8 mouse cellular contexts compared by ENCODE assay signal in genomic region chr15:4027671-4028410, GRCm38 (mm10). TPM values are rescaled to one million over a fixed set of nuclear protein-coding genes. Genes with fewer than 3 reads are reported as not detected.
DNase-seq lines count a peak whose midpoint lies in the region; ATAC-seq lines count a peak whose summit lies in the region.

No protein-coding gene starts in this region.

- 3% methylated on average over 6 of the region's 6 CpGs for WGBS in embryonic facial prominence, embryonic 15.5 days
- WGBS in kidney, embryonic 15.5 days, result 4% methylated on average over 6 of the region's 6 CpGs
- WGBS in neural tube, embryonic 13.5 days, result 8% methylated on average over 6 of the region's 6 CpGs

- no peak for ATAC-seq in megakaryocyte, adult 5-6 weeks (ENCODE audit: poor library complexity, severe bottlenecking)
- ATAC-seq in embryonic facial prominence, embryonic 15.5 days (ENCODE audit: insufficient number of reproducible peaks, low FRiP score, low TSS enrichment, low read depth), result no peak
- no peak for ATAC-seq in kidney, embryonic 15.5 days (replicated peaks; ENCODE audit: low FRiP score)
- no peak for ATAC-seq in neural tube, embryonic 13.5 days (ENCODE audit: low read depth)

- no peaks in the 10 kb centered on the region for H3K27me3 ChIP-seq in megakaryocyte, embryonic 14.5 days (replicated peaks)
- H3K27me3 ChIP-seq in embryonic facial prominence, embryonic 15.5 days, result no peaks in the 10 kb centered on the region
- no peaks in the 10 kb centered on the region for H3K27me3 ChIP-seq in kidney, embryonic 15.5 days
- H3K27me3 ChIP-seq in neural tube, embryonic 13.5 days, result no peaks in the 10 kb centered on the region

- H3K4me2 ChIP-seq in embryonic facial prominence, embryonic 15.5 days (replicated peaks), result peak overlapping the region; percentile 64
- H3K4me2 ChIP-seq in kidney, embryonic 15.5 days, result peak overlapping the region; percentile 71
- peak overlapping the region; percentile 68 for H3K4me2 ChIP-seq in neural tube, embryonic 13.5 days

- no peak for DNase-seq in gastrocnemius, postnatal 10 days
- no peak for DNase-seq in spleen, adult 12 weeks (ENCODE audit: low spot score)
- no peak for DNase-seq in spleen, adult 18-20 months

- peak overlapping the region; percentile 76 for H3K9ac ChIP-seq in embryonic facial prominence, embryonic 15.5 days
- H3K9ac ChIP-seq in kidney, embryonic 15.5 days, result peak overlapping the region; percentile 81
- H3K9ac ChIP-seq in neural tube, embryonic 13.5 days, result peak overlapping the region; percentile 89

- no peaks in the 10 kb centered on the region for H3K36me3 ChIP-seq in megakaryocyte, embryonic 14.5 days (replicated peaks; ENCODE audit: low read length)
- no peaks in the 10 kb centered on the region for H3K36me3 ChIP-seq in embryonic facial prominence, embryonic 15.5 days
- no peaks in the 10 kb centered on the region for H3K36me3 ChIP-seq in kidney, embryonic 15.5 days
- H3K36me3 ChIP-seq in neural tube, embryonic 13.5 days, result no peaks in the 10 kb centered on the region

- H3K4me3 ChIP-seq in megakaryocyte, embryonic 14.5 days (replicated peaks), result peak overlapping the region; percentile 97
- H3K4me3 ChIP-seq in embryonic facial prominence, embryonic 15.5 days (replicated peaks), result peak overlapping the region; percentile 66
- peak overlapping the region; percentile 91 for H3K4me3 ChIP-seq in kidney, embryonic 15.5 days (replicated peaks)
- peak overlapping the region; percentile 86 for H3K4me3 ChIP-seq in neural tube, embryonic 13.5 days

- peak overlapping the region; percentile 99 for H3K27ac ChIP-seq in embryonic facial prominence, embryonic 15.5 days (replicated peaks)
- peak overlapping the region; percentile 98 for H3K27ac ChIP-seq in kidney, embryonic 15.5 days
- peak overlapping the region; percentile 98 for H3K27ac ChIP-seq in neural tube, embryonic 13.5 days (replicated peaks)

- H3K4me1 ChIP-seq in megakaryocyte, embryonic 14.5 days, result peaks cover 47% of the 10 kb centered on the region
- peaks cover 22% of the 10 kb centered on the region for H3K4me1 ChIP-seq in embryonic facial prominence, embryonic 15.5 days
- peaks cover 22% of the 10 kb centered on the region for H3K4me1 ChIP-seq in kidney, embryonic 15.5 days
- H3K4me1 ChIP-seq in neural tube, embryonic 13.5 days (replicated peaks), result peaks cover 27% of the 10 kb centered on the region

- no peaks in the 10 kb centered on the region for H3K9me3 ChIP-seq in megakaryocyte, embryonic 14.5 days
- no peaks in the 10 kb centered on the region for H3K9me3 ChIP-seq in embryonic facial prominence, embryonic 15.5 days (replicated peaks)
- no peaks in the 10 kb centered on the region for H3K9me3 ChIP-seq in kidney, embryonic 15.5 days (replicated peaks)
- no peaks in the 10 kb centered on the region for H3K9me3 ChIP-seq in neural tube, embryonic 13.5 days

RNA-seq across cellular contexts. Expression of gene Oxct1, which starts 1.7 kb away (rescaled TPM):
- polyA plus RNA-seq in megakaryocyte, embryonic 14.5 days (2012; ENCODE audit: insufficient read depth, low replicate concordance), result 2.0 and 15.4 TPM in 2 replicates
- 43.5 and 48.2 TPM in 2 replicates for total RNA-seq in megakaryocyte, adult 5-6 weeks (2015)
- total RNA-seq in megakaryocyte, adult 5-6 weeks (2017), result 176 and 187 TPM in 2 replicates
- polyA plus RNA-seq in embryonic facial prominence, embryonic 15.5 days (2015; fragmentation: Nextera tagmentation; extraction: Ambion mirVana), result 235 and 238 TPM in 2 replicates
- 296 and 323 TPM in 2 replicates for polyA plus RNA-seq in kidney, embryonic 15.5 days (2015; fragmentation: Nextera tagmentation; extraction: Ambion mirVana)
- polyA plus RNA-seq in neural tube, embryonic 13.5 days (2015; fragmentation: Nextera tagmentation; extraction: Ambion mirVana), result 232 and 240 TPM in 2 replicates
- 10 to 100 TPM; 64.5 to 67.1 TPM for total RNA-seq in gastrocnemius, postnatal 10 days (2021)

RNA-seq across cellular contexts. Expression of gene AW549877, which starts 32.3 kb away (rescaled TPM):
- 0.48 TPM in 1 of 2 replicates, not detected in the other for polyA plus RNA-seq in megakaryocyte, embryonic 14.5 days (2012; ENCODE audit: insufficient read depth, low replicate concordance)
- 37.9 and 39.1 TPM in 2 replicates for total RNA-seq in megakaryocyte, adult 5-6 weeks (2015)
- 11.5 and 14.6 TPM in 2 replicates for total RNA-seq in megakaryocyte, adult 5-6 weeks (2017)
- polyA plus RNA-seq in embryonic facial prominence, embryonic 15.5 days (2015; fragmentation: Nextera tagmentation; extraction: Ambion mirVana), result 28.6 and 30.5 TPM in 2 replicates
- polyA plus RNA-seq in kidney, embryonic 15.5 days (2015; fragmentation: Nextera tagmentation; extraction: Ambion mirVana), result 37.0 and 38.6 TPM in 2 replicates
- 42.2 and 44.0 TPM in 2 replicates for polyA plus RNA-seq in neural tube, embryonic 13.5 days (2015; fragmentation: Nextera tagmentation; extraction: Ambion mirVana)
- total RNA-seq in gastrocnemius, postnatal 10 days (2021), result 10 to 100 TPM; 13.9 to 15.3 TPM

RNA-seq across cellular contexts. Expression of gene Fbxo4, which starts 48.5 kb away (rescaled TPM):
- polyA plus RNA-seq in megakaryocyte, embryonic 14.5 days (2012; ENCODE audit: insufficient read depth, low replicate concordance), result 1.6 TPM in 1 of 2 replicates, not detected in the other
- total RNA-seq in megakaryocyte, adult 5-6 weeks (2015), result 17.1 and 21.9 TPM in 2 replicates
- total RNA-seq in megakaryocyte, adult 5-6 weeks (2017), result 15.5 and 21.4 TPM in 2 replicates
- 12.0 and 12.6 TPM in 2 replicates for polyA plus RNA-seq in embryonic facial prominence, embryonic 15.5 days (2015; fragmentation: Nextera tagmentation; extraction: Ambion mirVana)
- polyA plus RNA-seq in kidney, embryonic 15.5 days (2015; fragmentation: Nextera tagmentation; extraction: Ambion mirVana), result 10.9 and 11.7 TPM in 2 replicates
- polyA plus RNA-seq in neural tube, embryonic 13.5 days (2015; fragmentation: Nextera tagmentation; extraction: Ambion mirVana), result 8.3 and 9.0 TPM in 2 replicates
- total RNA-seq in gastrocnemius, postnatal 10 days (2021), result 1 to 10 TPM; 5.7 to 7.0 TPM

Comparison
In these comparisons a context has a peak if more than half of its experiments do, and no peak if none do; other contexts are left out.
1. RNA of gene Oxct1, which starts 1.7 kb away (polyA plus RNA-seq): 296 to 323 TPM in kidney, embryonic 15.5 days, 232 to 240 TPM in neural tube, embryonic 13.5 days and 235 to 238 TPM in embryonic facial prominence, embryonic 15.5 days; 2.0 to 15.4 TPM in megakaryocyte, embryonic 14.5 days; every median in the first group is over 10 times any median in the second.
2. RNA of gene AW549877, which starts 32.3 kb away (polyA plus RNA-seq): 42.2 to 44.0 TPM in neural tube, embryonic 13.5 days, 37.0 to 38.6 TPM in kidney, embryonic 15.5 days and 28.6 to 30.5 TPM in embryonic facial prominence, embryonic 15.5 days; 0.48 TPM in megakaryocyte, embryonic 14.5 days; every median in the first group is over 10 times any median in the second.
3. Peak in every context shown above with its lines, with median percentiles within 50 percentile points of each other: H3K4me3 ChIP-seq, H3K27ac ChIP-seq, H3K4me2 ChIP-seq and H3K9ac ChIP-seq.